Mouse (Mus musculus) embryonic fibroblast, embryonic 13.5 days (primary cell): ENCODE measurements around the gene Cplx3. TPM values are rescaled to one million over a fixed set of nuclear protein-coding genes. Genes with fewer than 3 reads are reported as not detected.

ENCODE experiments used
- H3K27ac ChIP-seq: 2 replicates; pipeline ENCODE4 v1.5.1; 2012; ENCODE audit warnings: low read length, control low read depth, inconsistent platforms; ENCODE audit not compliant: insufficient read depth
- H3K4me1 ChIP-seq: 2 replicates; pipeline ENCODE4 v1.6.1; 2011; ENCODE audit warnings: low read length; ENCODE audit not compliant: control insufficient read depth, insufficient read depth
- H3K4me3 ChIP-seq: 2 replicates; pipeline ENCODE4 v1.5.1; 2011; ENCODE audit warnings: mild to moderate bottlenecking, control low read depth, low read length; ENCODE audit not compliant: insufficient read depth
- CTCF ChIP-seq: IDR thresholded peaks from 2 replicates; pipeline ENCODE4 v1.5.1; 2011; ENCODE audit warnings: mild to moderate bottlenecking, control low read depth, low read length, moderate library complexity, borderline replicate concordance; ENCODE audit not compliant: insufficient read depth
- POLR2A ChIP-seq: IDR thresholded peaks from 2 replicates; pipeline ENCODE4 v1.6.1; 2011; ENCODE audit warnings: low read depth, mild to moderate bottlenecking, control low read depth, low read length, moderate library complexity
- polyA plus RNA-seq: library from polyadenylated mRNA; stranded (reverse); fragments of >200 nt; gene quantifications from 2 replicates; pipeline ENCODE4 v1.2.4, GENCODE M21; 2011; ENCODE audit warnings: low read depth; ENCODE audit not compliant: missing spikeins, insufficient read length

Cplx3 gene
- polyA plus RNA-seq, 1 experiment: not detected

DNA sequence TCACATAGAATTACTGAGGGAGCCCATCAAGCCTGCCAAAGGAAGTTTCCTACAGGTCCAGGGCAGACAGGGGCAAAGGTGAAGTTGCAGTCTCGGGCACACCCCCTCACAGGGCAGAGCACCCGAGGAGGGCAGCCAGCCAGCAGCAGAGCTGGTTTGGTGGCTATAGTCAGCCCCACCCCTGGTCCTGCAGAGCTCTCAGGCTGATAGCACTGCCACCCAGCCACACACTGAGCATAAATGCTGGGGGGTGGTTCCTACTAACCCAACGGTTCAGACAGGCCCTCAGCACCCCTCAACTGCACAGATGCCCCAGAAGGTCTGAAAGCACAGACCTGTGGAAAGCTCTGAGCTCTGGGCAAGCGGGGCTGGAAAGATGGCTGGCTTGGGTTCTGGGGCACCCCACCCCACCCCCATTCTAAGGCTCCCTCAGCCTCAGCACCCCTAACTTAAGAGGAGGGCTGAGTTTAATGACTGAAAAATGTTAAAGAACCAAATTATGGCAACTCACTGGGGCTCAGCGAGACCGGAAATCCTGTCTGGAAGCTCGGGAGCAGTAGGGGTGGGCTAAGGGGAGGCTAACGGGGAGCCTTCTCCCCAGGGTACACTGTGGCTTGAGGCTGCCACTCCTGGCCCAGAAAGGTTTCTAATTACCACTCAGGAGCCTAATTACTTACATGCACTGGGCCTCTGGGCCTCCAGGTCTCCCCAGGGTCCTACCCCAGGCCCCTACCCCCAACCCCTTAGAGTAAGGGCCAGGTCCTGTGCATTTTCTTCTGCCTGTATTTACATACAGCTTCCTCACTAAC, 32.8 kb upstream of the Cplx3 start:
- peak overlapping the region; percentile 68; the same call in 1 of the 2 replicates for H3K27ac ChIP-seq
- H3K4me3 ChIP-seq: no peak overlapping the region
- TF ChIP-seq CTCF (no peak), POLR2A (no peak)
- H3K4me1 ChIP-seq: peaks cover 54% of the 10 kb centered on the region

DNA sequence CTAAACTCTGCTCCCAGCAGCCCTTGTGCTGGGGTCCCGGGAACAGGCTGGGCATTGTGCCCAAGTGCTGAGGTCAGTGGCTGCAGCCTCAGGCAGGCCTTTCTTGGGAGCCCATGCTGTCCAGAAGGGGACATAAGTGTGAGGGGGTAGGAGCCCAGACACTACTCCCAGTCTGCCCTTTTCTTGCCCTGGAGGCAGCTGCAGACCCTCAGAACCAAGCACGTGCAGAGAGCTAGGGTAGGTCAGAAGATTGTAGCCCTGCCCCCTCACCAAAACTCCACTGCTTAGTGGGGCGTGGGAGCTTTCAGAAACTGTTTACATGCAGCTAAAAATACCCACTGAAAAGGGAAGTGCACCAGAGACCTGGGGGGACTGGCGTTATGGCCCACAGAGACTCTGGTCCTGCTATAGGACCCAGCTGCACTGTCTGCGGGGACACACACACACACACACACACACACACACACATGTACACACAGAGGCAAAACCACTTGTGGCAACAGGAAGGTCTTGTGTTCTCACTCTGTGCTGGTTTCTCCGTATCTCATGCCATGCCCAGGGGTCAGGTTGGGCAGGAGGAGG, 31.8 kb upstream of the Cplx3 start:
- Histone ChIP-seq H3K27ac (peak overlapping the region; percentile 68), H3K4me3 (no peak overlapping the region), H3K4me1 (peaks cover 51% of the 10 kb centered on the region)
- TF ChIP-seq CTCF (no peak), POLR2A (no peak)

DNA sequence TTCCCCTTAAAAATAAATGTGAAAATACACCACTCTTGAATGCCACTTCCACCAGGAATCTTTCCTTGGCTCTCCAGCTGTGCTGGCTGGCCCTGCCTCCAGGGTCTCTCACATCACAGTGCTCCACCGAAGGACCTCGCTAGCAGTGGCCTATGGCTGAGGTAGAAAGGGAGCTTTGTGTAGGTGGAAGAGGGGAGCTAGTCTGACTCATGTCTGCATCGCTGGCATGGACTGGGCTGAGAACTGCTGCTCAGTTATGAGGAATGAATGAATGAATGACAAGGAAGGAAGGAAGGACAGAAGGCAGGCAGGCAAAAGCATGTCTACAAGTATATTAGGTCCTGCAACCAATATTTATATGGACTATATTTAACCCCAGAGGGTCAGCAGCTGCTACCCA, 31.2 kb upstream of the Cplx3 start:
- H3K27ac ChIP-seq: peak overlapping the region; percentile 68
- TF ChIP-seq CTCF: no peak
- no peak for TF ChIP-seq POLR2A
- no peak overlapping the region for H3K4me3 ChIP-seq
- H3K4me1 ChIP-seq: peaks cover 51% of the 10 kb centered on the region

DNA sequence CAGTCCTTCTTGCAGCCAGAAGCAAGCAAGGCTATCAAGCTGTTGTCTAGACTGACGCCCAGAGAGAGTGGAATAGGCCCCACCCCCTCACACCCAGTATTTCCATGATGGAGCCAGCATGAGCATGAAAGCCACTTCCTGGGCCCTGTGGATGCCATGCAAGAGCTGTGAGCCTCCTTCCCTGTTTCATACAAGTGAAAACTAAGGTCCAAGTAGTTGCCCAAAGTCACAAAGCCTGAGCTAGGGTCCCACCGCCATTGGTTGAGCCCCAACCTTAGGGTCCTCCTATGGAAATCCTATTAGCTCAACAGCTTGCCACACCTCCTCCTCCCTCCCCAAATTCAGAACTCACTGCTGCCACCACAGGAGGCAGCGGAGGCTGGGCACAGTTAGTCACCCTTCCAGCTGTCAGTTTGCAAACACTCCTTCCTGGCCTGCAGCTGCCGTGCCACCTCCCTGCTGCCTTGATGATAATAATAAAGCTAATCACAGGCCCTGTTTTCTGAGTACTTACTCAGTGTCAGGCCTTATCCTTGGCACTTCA, 27.5 kb upstream of the Cplx3 start:
- H3K4me1 ChIP-seq: peaks cover 26% of the 10 kb centered on the region
- H3K27ac ChIP-seq: no peak overlapping the region
- TF ChIP-seq POLR2A: no peak
- no peak for TF ChIP-seq CTCF
- no peak overlapping the region for H3K4me3 ChIP-seq

DNA sequence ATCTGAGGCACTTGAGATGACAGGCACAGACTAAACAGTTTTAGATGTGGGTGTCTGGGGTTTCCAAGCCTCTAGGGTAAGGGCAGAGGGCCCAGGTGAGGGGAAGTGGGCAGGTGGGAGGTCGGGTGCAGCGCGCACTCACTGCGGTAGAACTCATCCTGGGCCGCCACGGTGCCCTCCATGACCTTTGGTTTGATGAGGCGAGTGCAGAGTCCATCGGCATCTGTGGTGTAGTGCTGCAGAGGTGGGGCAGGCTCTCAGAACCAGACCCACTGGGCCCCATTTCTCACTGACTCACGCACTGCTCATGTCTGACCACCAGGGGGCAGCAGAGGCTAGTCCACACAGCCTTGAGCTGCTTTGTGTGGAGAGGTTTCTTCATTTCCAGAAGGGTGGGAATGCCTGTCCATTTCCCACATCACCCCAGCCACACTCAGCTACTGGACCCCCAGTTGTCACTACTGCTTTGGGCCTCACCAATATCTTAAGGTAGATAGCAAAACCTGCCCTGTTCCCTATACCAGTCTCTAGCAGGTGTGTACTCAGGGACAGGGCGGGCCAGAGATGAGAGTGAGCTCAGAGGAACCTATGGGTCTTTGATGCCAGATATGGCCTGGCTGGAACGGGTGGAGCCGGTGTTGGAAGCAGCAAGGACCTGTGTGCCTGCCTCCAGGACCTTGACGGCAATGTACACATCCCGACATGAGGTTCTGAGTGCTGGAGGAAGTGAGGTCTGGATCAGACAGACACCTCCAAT, 23.2 kb upstream of the Cplx3 start:
- TF ChIP-seq CTCF: peak; percentile 94
- TF ChIP-seq POLR2A: no peak
- no peak overlapping the region for H3K27ac ChIP-seq

DNA sequence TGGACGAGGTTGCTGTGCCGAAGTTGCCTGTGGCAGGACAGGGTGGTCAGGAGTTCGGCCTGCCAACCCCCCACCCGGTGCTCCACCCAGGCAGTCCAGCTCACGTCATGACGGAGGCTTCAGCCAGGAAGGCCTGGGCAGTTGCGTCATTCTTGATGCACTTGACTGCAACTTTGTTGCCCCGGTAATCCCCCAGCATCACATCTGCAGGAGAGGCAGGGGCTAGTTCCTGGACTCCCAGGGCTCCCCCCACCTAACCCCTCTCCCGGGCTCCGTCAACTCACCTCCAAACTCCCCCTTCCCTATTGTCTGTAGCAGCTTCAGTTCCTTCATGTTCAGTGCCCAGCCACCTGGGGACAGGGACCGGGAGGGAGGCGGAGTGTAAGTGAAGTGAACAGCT, 22.6 kb upstream of the Cplx3 start:
- Histone ChIP-seq H3K27ac (no peak overlapping the region), H3K4me1 (peaks cover 8% of the 10 kb centered on the region), H3K4me3 (no peak overlapping the region)
- TF ChIP-seq CTCF: no peak
- no peak for TF ChIP-seq POLR2A

More for the DNA sequence above, 23.2 kb upstream of the Cplx3 start:
- H3K4me3 ChIP-seq: no peak overlapping the region
- peaks cover 12% of the 10 kb centered on the region for H3K4me1 ChIP-seq

DNA sequence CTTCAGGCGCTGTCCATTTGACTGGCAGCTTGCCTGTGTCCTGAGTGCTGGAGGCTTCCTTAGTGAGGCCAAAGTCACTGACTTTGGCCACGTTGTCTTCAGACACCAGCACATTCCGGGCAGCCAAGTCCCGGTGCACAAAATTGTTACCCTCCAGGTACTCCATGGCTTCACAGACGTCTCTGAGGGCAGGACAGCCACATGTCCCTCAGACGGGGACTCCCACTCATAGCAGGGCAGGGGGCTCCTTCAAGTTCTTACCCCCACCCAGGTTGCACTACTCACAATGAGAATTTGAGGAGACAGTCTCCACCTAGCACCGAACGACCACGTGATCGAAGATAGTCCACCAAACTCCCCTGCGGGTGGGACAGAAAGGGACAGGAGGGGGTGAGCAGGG, 21.8 kb upstream of the Cplx3 start:
- no peak overlapping the region for H3K27ac ChIP-seq
- H3K4me1 ChIP-seq: peaks cover 8% of the 10 kb centered on the region
- no peak overlapping the region for H3K4me3 ChIP-seq
- TF ChIP-seq POLR2A: no peak
- no peak for TF ChIP-seq CTCF

GRCm38 (mm10) chr9:57627191-57627590, 21.1 kb upstream of the Cplx3 start:
- H3K27ac ChIP-seq: no peak overlapping the region
- no peak overlapping the region for H3K4me3 ChIP-seq
- H3K4me1 ChIP-seq: peaks cover 8% of the 10 kb centered on the region
- TF ChIP-seq CTCF (no peak), POLR2A (no peak)

- no peak overlapping the region for H3K4me3 ChIP-seq
- TF ChIP-seq POLR2A (no peak), CTCF (no peak)
- peaks cover 8% of the 10 kb centered on the region for H3K4me1 ChIP-seq
- peak overlapping the region; percentile 12; the same call in 1 of the 2 replicates for H3K27ac ChIP-seq
Observed at GRCm38 (mm10) chr9:57625674-57626500, 19.8 kb upstream of the Cplx3 start.
